9 mouse cellular contexts compared by ENCODE assay signal in the genomic region with DNA sequence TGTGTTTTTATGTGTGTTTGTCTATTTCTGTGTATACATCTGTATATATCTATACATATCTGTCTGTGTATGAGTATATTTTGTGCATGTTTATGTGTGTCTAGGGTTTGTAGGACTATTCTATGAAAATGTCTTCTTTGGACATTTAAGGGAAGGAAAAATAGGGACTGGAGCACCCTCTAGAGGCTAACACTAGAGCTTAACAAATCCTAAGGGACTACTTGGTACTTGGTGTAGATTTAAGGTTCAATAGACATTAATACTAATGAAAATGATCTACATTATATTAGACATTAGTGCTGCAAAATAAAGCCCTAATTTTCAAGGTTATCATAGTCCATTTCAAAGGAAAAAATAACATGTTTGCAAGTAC. TPM values are rescaled to one million over a fixed set of nuclear protein-coding genes. Genes with fewer than 3 reads are reported as not detected.
DNase-seq lines count a peak whose midpoint lies in the region; ATAC-seq and TF ChIP-seq lines count a peak whose summit lies in the region.
"Had no signal": no experiment of that assay in that cellular context is flagged by ENCODE, and none has a peak within 500 bp of the region (broad histone marks: within the 10 kb centered on the region; RNA-seq: fewer than 3 reads in every experiment).

No protein-coding gene starts in this region.

- H3K4me1 ChIP-seq in liver, postnatal 0 days (ENCODE audit: insufficient read depth): no peaks in the 10 kb centered on the region
- H3K4me1 ChIP-seq in liver, embryonic 12.5 days: no peaks in the 10 kb centered on the region
- peaks cover 6% of the 10 kb centered on the region for H3K4me1 ChIP-seq in forebrain, embryonic 16.5 days (replicated peaks; ENCODE audit: control insufficient read depth, insufficient read depth, low read length)
- peaks cover 6% of the 10 kb centered on the region; the same call in 1 of the 2 replicates for H3K4me1 ChIP-seq in neural tube, embryonic 15.5 days
- H3K4me1 ChIP-seq: embryonic facial prominence, embryonic 15.5 days had no signal

- H3K36me3 ChIP-seq in liver, postnatal 0 days (replicated peaks; ENCODE audit: insufficient read depth, low read length): no peaks in the 10 kb centered on the region
- no peaks in the 10 kb centered on the region for H3K36me3 ChIP-seq in liver, embryonic 12.5 days
- H3K36me3 ChIP-seq in forebrain, embryonic 16.5 days (ENCODE audit: control insufficient read depth, insufficient read depth): no peaks in the 10 kb centered on the region
- H3K36me3 ChIP-seq in neural tube, embryonic 15.5 days: peaks cover 4% of the 10 kb centered on the region; the same call in 1 of the 2 replicates
- H3K36me3 ChIP-seq: embryonic facial prominence, embryonic 15.5 days had no signal

- no peaks in the 10 kb centered on the region for H3K9me3 ChIP-seq in liver, postnatal 0 days (ENCODE audit: low read length)
- H3K9me3 ChIP-seq in liver, embryonic 12.5 days (replicated peaks): no peaks in the 10 kb centered on the region
- H3K9me3 ChIP-seq in forebrain, embryonic 16.5 days (ENCODE audit: control insufficient read depth, low read length): no peaks in the 10 kb centered on the region
- no peaks in the 10 kb centered on the region for H3K9me3 ChIP-seq in neural tube, embryonic 15.5 days (replicated peaks)
- H3K9me3 ChIP-seq: embryonic facial prominence, embryonic 15.5 days had no signal

- H3K27ac ChIP-seq in liver, postnatal 0 days (ENCODE audit: low read depth): no peak overlapping the region
- H3K27ac ChIP-seq in liver, embryonic 12.5 days: no peak overlapping the region
- H3K27ac ChIP-seq in forebrain, embryonic 16.5 days (ENCODE audit: low read length): no peak overlapping the region
- H3K27ac ChIP-seq in neural tube, embryonic 15.5 days (replicated peaks): 0 out of 2 replicates have a peak overlapping the region, but pooled peaks have one; percentile 41
- H3K27ac ChIP-seq: embryonic facial prominence, embryonic 15.5 days had no signal

- H3K4me2 ChIP-seq in liver, postnatal 0 days (ENCODE audit: low read depth, low read length): no peak overlapping the region
- no peak overlapping the region for H3K4me2 ChIP-seq in liver, embryonic 12.5 days
- no peak overlapping the region for H3K4me2 ChIP-seq in forebrain, embryonic 16.5 days (ENCODE audit: low read length)
- H3K4me2 ChIP-seq in neural tube, embryonic 15.5 days: no peak overlapping the region
- H3K4me2 ChIP-seq: embryonic facial prominence, embryonic 15.5 days had no signal

- no peaks in the 10 kb centered on the region for H3K27me3 ChIP-seq in liver, postnatal 0 days (ENCODE audit: insufficient read depth, low read length)
- no peaks in the 10 kb centered on the region for H3K27me3 ChIP-seq in liver, embryonic 12.5 days (replicated peaks)
- H3K27me3 ChIP-seq in forebrain, embryonic 16.5 days (replicated peaks; ENCODE audit: control insufficient read depth, insufficient read depth, low read length): no peaks in the 10 kb centered on the region
- no peaks in the 10 kb centered on the region for H3K27me3 ChIP-seq in neural tube, embryonic 15.5 days (replicated peaks)
- H3K27me3 ChIP-seq: embryonic facial prominence, embryonic 15.5 days had no signal

- TF ChIP-seq EP300 in liver, postnatal 0 days (IDR thresholded peaks at IDR 0.05; ENCODE audit: low read depth): no peak

- no peak overlapping the region for H3K9ac ChIP-seq in liver, postnatal 0 days (replicated peaks)
- H3K9ac ChIP-seq in liver, embryonic 12.5 days: no peak overlapping the region
- no peak overlapping the region for H3K9ac ChIP-seq in forebrain, embryonic 16.5 days (replicated peaks; ENCODE audit: low read depth, low read length)
- no peak overlapping the region for H3K9ac ChIP-seq in neural tube, embryonic 15.5 days (replicated peaks)
- H3K9ac ChIP-seq: embryonic facial prominence, embryonic 15.5 days had no signal

- TF ChIP-seq CTCF in liver, postnatal 0 days (IDR thresholded peaks at IDR 0.05; ENCODE audit: low read depth): peak; percentile 53

- no peak overlapping the region for H3K4me3 ChIP-seq in liver, postnatal 0 days (ENCODE audit: low read depth, low read length)
- H3K4me3 ChIP-seq in liver, embryonic 12.5 days: no peak overlapping the region
- no peak overlapping the region for H3K4me3 ChIP-seq in forebrain, embryonic 16.5 days (replicated peaks; ENCODE audit: low read length)
- H3K4me3 ChIP-seq in neural tube, embryonic 15.5 days (replicated peaks): no peak overlapping the region
- H3K4me3 ChIP-seq: embryonic facial prominence, embryonic 15.5 days had no signal

- no peak for ATAC-seq in CD4-positive, CD25-positive, alpha-beta regulatory T cell, adult 4 months
- ATAC-seq in liver, postnatal 0 days: no peak
- ATAC-seq in liver, embryonic 12.5 days: no peak
- peak; percentile 82 for ATAC-seq in forebrain, embryonic 16.5 days
- peak; percentile 70; the same call in 1 of the 2 replicates for ATAC-seq in neural tube, embryonic 15.5 days (ENCODE audit: low FRiP score)

- DNase-seq in CD4-positive, CD25-positive, alpha-beta regulatory T cell, adult 2 months (ENCODE audit: low read depth, low spot score): peak; percentile 29
- DNase-seq in liver, postnatal 0 days: no peak
- DNase-seq in right cerebral cortex, adult 2 months (ENCODE audit: low spot score in 2 of 2): no peak
- no peak for DNase-seq in urinary bladder, postnatal 25 days (ENCODE audit: low spot score)

RNA-seq across cellular contexts. Expression of a gene that starts 44.9 kb away (rescaled TPM):
- 10 to 100 TPM; 48.0 to 48.3 TPM for polyA plus RNA-seq in CD4-positive, CD25-positive, alpha-beta regulatory T cell, adult 4 months (2017; shearing (Covaris generic))
- 18.1 and 19.2 TPM in 2 replicates for polyA plus RNA-seq in liver, postnatal 0 days (2015; fragmentation: Nextera tagmentation; extraction: Ambion mirVana)
- 38.0 and 39.3 TPM in 2 replicates for polyA plus RNA-seq in liver, embryonic 12.5 days (2016; fragmentation: Nextera tagmentation; extraction: Ambion mirVana)
- polyA plus RNA-seq in forebrain, embryonic 16.5 days (2015; fragmentation: Nextera tagmentation; extraction: Ambion mirVana): 39.4 and 43.8 TPM in 2 replicates
- 37.7 and 46.3 TPM in 2 replicates for polyA plus RNA-seq in neural tube, embryonic 15.5 days (2015; fragmentation: Nextera tagmentation; extraction: Ambion mirVana)

Comparison
In these comparisons a context has a peak if more than half of its experiments do, and no peak if none do; other contexts are left out.
1. ATAC-seq: peak in forebrain, embryonic 16.5 days (single experiment) and neural tube, embryonic 15.5 days (single experiment); none in CD4-positive, CD25-positive, alpha-beta regulatory T cell, adult 4 months (single experiment), liver, postnatal 0 days (single experiment) and liver, embryonic 12.5 days (single experiment).